Mouse (Mus musculus): ENCODE results near the gene Scfd2. TPM values are rescaled to one million over a fixed set of nuclear protein-coding genes. Genes with fewer than 3 reads are reported as not detected.
A peak's percentile ranks its signal among the peaks of the same experiment; 100 is the strongest.

Scfd2 gene
- total RNA-seq, 4 experiments from 2014 or later = 8.4 to 11.9 (median 11.1) TPM

- DNase-seq (ENCODE audit: low spot score in 2 of 2) = no peak
Measured at GRCm38 (mm10) chr5:74205509-74205908, 326.1 kb downstream of the Scfd2 start.

DNA sequence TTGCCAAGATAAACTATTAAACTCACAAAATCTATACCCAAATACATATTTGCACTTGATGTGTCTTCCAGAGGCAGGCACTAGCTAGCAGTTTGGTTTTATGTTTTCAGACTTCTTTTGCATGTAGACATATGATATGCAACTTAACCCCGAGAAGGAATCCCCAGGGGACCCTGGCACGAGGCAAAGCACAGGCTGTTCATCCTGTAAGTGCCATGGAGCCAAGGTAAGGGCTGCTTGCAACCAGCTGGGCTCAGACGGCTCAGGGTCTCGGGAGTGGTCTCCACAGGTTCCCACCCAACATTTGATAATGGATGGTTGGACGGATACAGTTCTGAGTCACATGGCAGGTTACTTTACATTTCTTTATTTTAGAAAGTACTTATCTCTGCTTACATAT is 327.1 kb downstream of the Scfd2 start:
- DNase-seq (ENCODE audit: low spot score in 2 of 2) = no peak

GRCm38 (mm10) chr5:74202515-74202914 is 329.0 kb downstream of the Scfd2 start:
- DNase-seq (ENCODE audit: low spot score in 2 of 2) = no peak

- no peak for DNase-seq (ENCODE audit: low spot score in 2 of 2)
Measured at GRCm38 (mm10) chr5:74201570-74202357, 329.8 kb downstream of the Scfd2 start.

- DNase-seq (ENCODE audit: low spot score in 2 of 2) = no peak
Measured at GRCm38 (mm10) chr5:74200481-74200880, 331.1 kb downstream of the Scfd2 start.

GRCm38 (mm10) chr5:74199793-74200192 is 331.8 kb downstream of the Scfd2 start:
- no peak for DNase-seq (ENCODE audit: low spot score in 2 of 2)

- no peak for DNase-seq (ENCODE audit: low spot score in 2 of 2)
Measured at GRCm38 (mm10) chr5:74198446-74198845, 333.1 kb downstream of the Scfd2 start.

DNA sequence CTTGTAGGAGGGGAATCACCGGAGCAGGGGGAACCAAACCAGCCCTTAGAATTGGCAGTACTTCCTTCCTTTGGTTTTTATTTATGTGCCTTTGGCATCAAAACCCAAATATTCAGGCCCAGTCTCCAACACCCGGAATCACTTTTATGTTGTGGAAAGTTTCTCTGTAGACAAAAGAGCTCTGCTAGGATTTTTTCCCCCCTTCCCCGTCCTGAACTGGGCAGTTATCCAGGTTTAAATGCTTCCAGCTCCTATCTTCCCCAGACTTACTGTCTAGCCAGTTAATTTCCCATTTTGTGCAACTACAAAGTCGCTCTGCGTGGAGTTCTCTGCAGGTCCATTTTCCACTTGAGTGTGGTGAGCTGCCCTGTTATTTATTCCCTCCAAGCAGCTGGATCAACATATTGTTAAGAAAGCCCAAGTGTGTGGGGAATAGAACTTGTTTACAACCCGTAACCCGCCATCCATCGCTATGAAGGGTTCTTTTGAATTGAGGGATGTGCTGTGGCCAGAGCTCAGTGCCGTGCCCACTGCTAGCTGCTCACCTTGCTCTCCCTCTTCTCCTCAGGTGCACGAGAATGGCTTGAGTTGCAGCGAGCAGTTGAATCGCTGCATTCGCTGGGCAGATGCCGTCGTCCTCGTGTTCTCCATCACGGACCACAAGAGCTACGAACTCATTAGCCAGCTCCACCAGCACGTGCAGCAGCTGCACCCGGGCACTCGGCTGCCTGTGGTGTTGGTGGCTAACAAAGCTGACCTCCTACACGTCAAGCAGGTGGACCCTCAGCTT is 333.8 kb downstream of the Scfd2 start:
- DNase-seq (ENCODE audit: low spot score in 2 of 2) = no peak

GRCm38 (mm10) chr5:74196307-74196618 is 335.3 kb downstream of the Scfd2 start:
- no peak for DNase-seq (ENCODE audit: low spot score in 2 of 2)

- no peak for DNase-seq (ENCODE audit: low spot score in 2 of 2)
Measured at GRCm38 (mm10) chr5:74195614-74196306, 335.8 kb downstream of the Scfd2 start.

DNA sequence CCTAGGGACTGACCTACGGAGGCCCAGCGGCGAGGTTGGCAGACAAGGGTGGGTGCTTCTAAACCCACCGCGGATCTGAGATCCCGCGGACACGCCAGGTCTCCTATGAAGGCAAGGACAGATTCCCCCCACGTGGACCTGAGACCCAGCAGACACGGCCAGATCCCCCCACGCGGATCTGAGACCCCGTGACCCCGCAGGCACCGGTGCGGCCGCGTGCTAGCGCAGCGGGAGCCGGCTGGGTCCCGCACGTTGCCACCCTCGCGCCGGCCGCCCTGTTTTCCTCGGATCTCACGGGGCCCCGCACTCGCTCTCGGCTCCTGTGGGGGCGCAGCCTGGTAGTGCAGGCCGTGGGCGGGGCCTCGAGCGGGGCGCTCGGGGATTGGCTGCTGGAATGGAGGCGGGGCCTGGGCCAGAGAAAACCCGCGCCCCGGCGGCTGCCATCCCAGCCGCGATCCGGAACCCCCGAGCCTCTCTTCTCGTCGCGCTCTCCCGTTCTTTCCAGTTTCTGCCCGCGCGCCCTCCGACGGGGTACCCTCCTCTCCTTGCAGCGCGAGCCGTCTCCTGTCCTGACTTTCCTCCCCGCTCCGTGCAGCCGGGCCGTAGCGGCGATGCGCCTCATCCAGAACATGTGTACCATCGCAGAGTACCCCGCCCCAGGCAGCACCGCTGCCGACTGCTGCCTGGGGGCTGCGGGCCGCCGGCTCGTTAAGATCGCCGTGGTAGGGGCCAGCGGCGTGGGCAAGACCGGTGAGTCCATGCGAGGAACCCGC is 336.5 kb downstream of the Scfd2 start, which contains the start of gene Rasl11b:
Gene Rasl11b, plus strand, starts transcription at position 446 of the 773 bp plus-strand sequence.
- peak; percentile 86 to 88 for DNase-seq (ENCODE audit: low spot score in 2 of 2)

DNA sequence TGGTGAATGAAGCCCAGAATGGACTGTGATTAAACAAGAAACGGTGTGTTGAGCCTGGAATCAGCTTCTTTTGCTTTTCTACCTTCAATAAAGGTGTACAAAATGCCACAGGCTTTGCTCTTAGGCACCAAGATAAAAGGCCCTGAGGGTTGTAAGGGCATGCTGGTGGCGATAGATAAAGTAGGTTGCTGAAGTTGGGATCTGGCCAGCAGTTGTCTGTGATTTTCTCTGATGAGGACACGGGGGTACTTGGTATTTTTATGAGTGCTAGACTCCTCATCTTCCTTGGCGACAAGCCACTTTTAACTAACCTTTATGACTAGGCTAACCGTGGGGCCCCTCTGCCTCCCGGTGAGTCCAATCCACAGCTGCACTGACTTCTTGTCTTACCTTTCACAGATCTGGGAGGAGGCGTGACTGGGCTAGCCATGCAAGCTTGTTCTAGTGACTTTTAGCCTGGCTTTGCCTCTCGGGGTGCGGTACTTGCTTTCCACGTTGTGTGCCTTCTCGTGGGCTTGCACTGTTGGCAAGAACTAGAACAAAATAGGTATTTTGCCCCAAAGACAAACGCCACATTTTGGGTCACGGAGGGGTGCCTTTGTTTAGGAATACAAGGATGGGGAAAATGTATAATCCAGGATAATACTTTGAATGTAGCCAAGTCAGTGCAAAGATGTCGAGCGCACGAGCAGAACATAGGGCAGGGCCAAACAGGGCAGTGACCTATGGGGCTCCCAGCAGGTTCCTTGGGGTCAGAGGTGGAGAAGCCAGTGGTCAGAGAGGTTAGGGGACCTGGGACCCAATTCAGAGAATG is 337.3 kb downstream of the Scfd2 start:
- no peak for DNase-seq (ENCODE audit: low spot score in 2 of 2)

GRCm38 (mm10) chr5:74193626-74194025 is 337.9 kb downstream of the Scfd2 start:
- no peak for DNase-seq (ENCODE audit: low spot score in 2 of 2)

- no peak for DNase-seq (ENCODE audit: low spot score in 2 of 2)
Measured at GRCm38 (mm10) chr5:74193008-74193407, 338.6 kb downstream of the Scfd2 start.

- DNase-seq (ENCODE audit: low spot score in 2 of 2) = no peak
Measured at GRCm38 (mm10) chr5:74190911-74191310, 340.6 kb downstream of the Scfd2 start.

DNA sequence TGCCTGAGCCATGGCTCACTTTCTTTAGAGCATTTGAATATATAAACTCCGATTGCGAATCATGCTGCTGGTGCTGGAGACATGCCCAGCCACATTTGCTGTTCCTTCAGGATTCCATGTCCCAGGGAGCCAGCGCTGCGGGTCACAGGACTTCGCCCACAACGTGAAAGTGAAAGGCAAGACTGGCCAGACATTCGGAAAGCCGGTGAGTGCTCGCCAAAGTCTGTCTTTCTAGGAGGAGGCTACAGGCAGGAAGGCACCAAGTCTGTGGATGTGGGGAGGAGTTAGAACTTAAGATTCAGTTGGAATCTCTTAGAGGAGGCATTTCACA is 341.4 kb downstream of the Scfd2 start:
- DNase-seq (ENCODE audit: low spot score in 2 of 2) = no peak

DNA sequence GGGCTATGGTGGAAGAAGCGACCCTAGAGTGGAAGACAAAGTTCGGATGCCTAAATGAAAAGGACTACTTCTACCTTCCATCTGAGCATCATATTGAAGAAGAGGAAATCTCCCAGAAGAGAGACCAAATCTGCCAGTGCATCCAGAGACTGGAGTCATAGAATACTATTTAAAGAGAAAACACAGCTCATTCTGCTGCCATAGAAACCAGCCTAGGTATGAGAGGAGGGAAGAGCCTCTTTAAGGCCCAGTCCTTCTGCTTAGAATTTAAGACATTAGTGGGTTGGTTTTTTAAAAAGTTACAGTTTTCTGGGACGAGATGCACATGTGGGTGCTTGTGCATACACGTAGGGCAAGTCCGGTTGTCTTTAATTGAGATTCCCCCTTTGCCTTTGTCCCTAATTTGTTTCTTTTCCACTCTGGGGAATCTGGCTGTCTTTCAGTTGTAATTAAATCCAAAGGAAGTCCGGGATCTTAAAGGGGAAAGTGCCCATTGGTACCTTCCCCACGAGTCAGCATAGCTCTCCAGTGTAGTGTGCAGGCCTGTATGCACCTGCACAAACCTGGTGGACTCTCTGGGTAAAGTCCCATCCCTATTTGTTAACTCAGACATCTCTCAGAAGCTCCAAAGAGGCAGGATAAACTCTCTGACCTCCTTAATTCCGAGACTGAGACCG is 341.9 kb downstream of the Scfd2 start:
- DNase-seq (ENCODE audit: low spot score in 2 of 2) = no peak

GRCm38 (mm10) chr5:74188886-74189285 is 342.7 kb downstream of the Scfd2 start:
- DNase-seq (ENCODE audit: low spot score in 2 of 2) = no peak

DNA sequence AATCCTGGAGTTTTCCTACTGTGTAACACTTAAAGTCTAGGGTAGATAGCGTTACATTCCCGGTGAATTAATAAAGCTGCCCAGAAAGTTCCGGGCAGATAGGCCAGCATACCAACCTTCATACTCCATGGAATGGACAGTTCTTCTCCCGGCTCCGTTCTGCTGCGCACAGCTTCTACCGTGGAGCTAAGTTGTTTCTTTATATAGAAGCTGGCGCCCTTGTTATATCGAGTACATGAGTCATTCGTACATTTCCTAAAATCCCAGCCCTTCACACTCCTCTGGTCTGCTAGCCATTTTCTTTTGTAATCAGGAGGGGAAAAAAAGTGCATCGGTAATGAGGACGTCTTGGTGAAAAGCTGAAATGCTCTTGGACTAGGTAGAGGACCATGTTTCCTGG is 343.5 kb downstream of the Scfd2 start:
- DNase-seq (ENCODE audit: low spot score in 2 of 2) = no peak

DNA sequence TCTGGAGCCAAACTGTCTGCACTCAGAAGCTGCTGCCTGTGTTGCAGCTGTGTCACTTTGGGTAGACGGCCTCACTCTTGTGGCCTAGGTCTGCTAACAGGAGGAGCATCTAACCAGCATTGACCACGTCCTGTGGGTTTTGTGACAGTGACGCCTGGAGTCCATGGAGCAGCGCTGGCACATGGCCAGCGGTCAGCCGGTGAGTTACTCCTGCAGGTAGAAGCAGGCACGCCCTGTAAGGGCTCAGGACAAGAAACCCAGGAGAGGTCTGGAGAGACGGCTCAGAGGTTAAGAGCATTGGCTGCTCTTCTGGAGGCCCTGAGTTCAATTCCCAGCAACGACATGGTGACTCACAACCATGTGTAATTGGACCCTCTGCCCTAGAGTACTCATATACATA is 347.0 kb downstream of the Scfd2 start:
- no peak for DNase-seq (ENCODE audit: low spot score in 2 of 2)

Data from gastrocnemius, adult 8-10 months (tissue).